Mouse (Mus musculus) olfactory bulb, adult 2 months (tissue): ENCODE results near the gene Abtb2.

Experiments
- CTCF ChIP-seq: fragments of 200-500 bp; IDR thresholded peaks from 2 replicates; pipeline ENCODE4 v1.5.1; 2012; ENCODE audit warnings: low read depth, mild to moderate bottlenecking, low read length, moderate library complexity; ENCODE audit not compliant: insufficient read depth
- POLR2A ChIP-seq: fragments of 200-500 bp; IDR thresholded peaks from 2 replicates; pipeline ENCODE4 v1.6.1; 2012; ENCODE audit warnings: mild to moderate bottlenecking, low read depth, low read length, moderate library complexity; ENCODE audit not compliant: insufficient read depth

DNA sequence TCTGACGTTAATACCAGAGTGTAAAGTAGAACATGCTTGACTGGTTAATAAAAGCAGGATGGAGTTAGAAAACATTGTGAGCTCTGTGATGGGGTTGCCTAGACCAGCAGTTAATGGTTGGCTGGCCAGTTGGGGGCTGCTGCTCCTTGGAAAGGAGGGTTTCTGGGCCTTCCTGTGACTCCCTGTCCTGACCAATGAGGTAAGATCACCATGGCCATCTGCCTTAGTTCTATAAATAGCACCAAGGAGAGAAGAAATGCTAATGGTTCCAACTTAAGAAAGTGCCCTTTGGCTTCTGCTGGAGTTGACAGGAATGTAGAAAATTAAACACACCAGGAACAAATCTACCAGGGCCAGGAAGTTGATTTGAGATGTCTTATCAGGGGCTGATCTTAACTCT lies 42.8 kb downstream of the Abtb2 start:
- TF ChIP-seq CTCF (no peak), POLR2A (no peak)
